Mouse (Mus musculus): Measurements from ENCODE around the gene Zfp362. TPM values are rescaled to one million over a fixed set of nuclear protein-coding genes. Genes with fewer than 3 reads are reported as not detected.

The Zfp362 gene
- polyA plus RNA-seq, 1 experiment from 2014 or later, result 31.3 TPM

GRCm38 (mm10) chr4:128743031-128743626 is 62.7 kb downstream of the Zfp362 start:
- H3K9me3 ChIP-seq (ENCODE audit: control insufficient read depth, low read length), result no peaks in the 10 kb centered on the region
- no peak overlapping the region for H3K4me3 ChIP-seq (ENCODE audit: low read depth, low read length)
- no peak overlapping the region for H3K4me2 ChIP-seq (ENCODE audit: low read length)
- no peak overlapping the region for H3K27ac ChIP-seq (ENCODE audit: low read depth)
- DNase-seq (ENCODE audit: low spot score), result no peak
- H3K27me3 ChIP-seq (replicated peaks; ENCODE audit: control insufficient read depth, insufficient read depth, low read length), result no peaks in the 10 kb centered on the region
- WGBS, result 79% methylated on average over 12 of the region's 12 CpGs
- peaks cover 17% of the 10 kb centered on the region for H3K4me1 ChIP-seq (replicated peaks; ENCODE audit: control insufficient read depth, insufficient read depth, low read length)
- ATAC-seq (replicated peaks; ENCODE audit: low FRiP score, low TSS enrichment, low read depth), result no peak
- H3K36me3 ChIP-seq (ENCODE audit: control insufficient read depth, insufficient read depth, low read length), result peaks cover 52% of the 10 kb centered on the region
- no peak overlapping the region for H3K9ac ChIP-seq (ENCODE audit: low read length)

- H3K9me3 ChIP-seq (ENCODE audit: control insufficient read depth, low read length), result no peaks in the 10 kb centered on the region
- no peak overlapping the region for H3K27ac ChIP-seq (ENCODE audit: low read depth)
- peaks cover 23% of the 10 kb centered on the region for H3K4me1 ChIP-seq (replicated peaks; ENCODE audit: control insufficient read depth, insufficient read depth, low read length)
- H3K4me3 ChIP-seq (ENCODE audit: low read depth, low read length), result no peak overlapping the region
- H3K27me3 ChIP-seq (replicated peaks; ENCODE audit: control insufficient read depth, insufficient read depth, low read length), result no peaks in the 10 kb centered on the region
- no peak overlapping the region for H3K9ac ChIP-seq (ENCODE audit: low read length)
- WGBS, result 60% methylated on average over 10 of the region's 10 CpGs
- DNase-seq (ENCODE audit: low spot score), result no peak
- peaks cover 46% of the 10 kb centered on the region for H3K36me3 ChIP-seq (ENCODE audit: control insufficient read depth, insufficient read depth, low read length)
- H3K4me2 ChIP-seq (ENCODE audit: low read length), result no peak overlapping the region
- no peak for ATAC-seq (replicated peaks; ENCODE audit: low FRiP score, low TSS enrichment, low read depth)
Observed at GRCm38 (mm10) chr4:128742379-128742970, 63.4 kb downstream of the Zfp362 start.

- Histone ChIP-seq H3K9me3 (ENCODE audit: control insufficient read depth, low read length) (no peaks in the 10 kb centered on the region), H3K4me2 (ENCODE audit: low read length) (no peak overlapping the region), H3K4me3 (ENCODE audit: low read depth, low read length) (no peak overlapping the region), H3K4me1 (replicated peaks; ENCODE audit: control insufficient read depth, insufficient read depth, low read length) (peaks cover 28% of the 10 kb centered on the region), H3K27ac (ENCODE audit: low read depth) (no peak overlapping the region), H3K9ac (ENCODE audit: low read length) (no peak overlapping the region), H3K27me3 (replicated peaks; ENCODE audit: control insufficient read depth, insufficient read depth, low read length) (no peaks in the 10 kb centered on the region), H3K36me3 (ENCODE audit: control insufficient read depth, insufficient read depth, low read length) (peaks cover 40% of the 10 kb centered on the region)
- DNase-seq (ENCODE audit: low spot score) (no peak), ATAC-seq (replicated peaks; ENCODE audit: low FRiP score, low TSS enrichment, low read depth) (no peak)
- WGBS, result 43% methylated on average over 5 of the region's 5 CpGs
Observed at GRCm38 (mm10) chr4:128741906-128742305, 63.9 kb downstream of the Zfp362 start.

- Histone ChIP-seq H3K27me3 (replicated peaks; ENCODE audit: control insufficient read depth, insufficient read depth, low read length) (no peaks in the 10 kb centered on the region), H3K36me3 (ENCODE audit: control insufficient read depth, insufficient read depth, low read length) (peaks cover 30% of the 10 kb centered on the region), H3K27ac (ENCODE audit: low read depth) (no peak overlapping the region), H3K9me3 (ENCODE audit: control insufficient read depth, low read length) (no peaks in the 10 kb centered on the region), H3K4me2 (ENCODE audit: low read length) (no peak overlapping the region), H3K9ac (ENCODE audit: low read length) (no peak overlapping the region), H3K4me1 (replicated peaks; ENCODE audit: control insufficient read depth, insufficient read depth, low read length) (peaks cover 36% of the 10 kb centered on the region), H3K4me3 (ENCODE audit: low read depth, low read length) (no peak overlapping the region)
- no peak for DNase-seq (ENCODE audit: low spot score)
- 38% methylated on average over 1 of the region's 1 CpGs for WGBS
- no peak for ATAC-seq (replicated peaks; ENCODE audit: low FRiP score, low TSS enrichment, low read depth)
Observed at GRCm38 (mm10) chr4:128740878-128741277, 65.0 kb downstream of the Zfp362 start.

- H3K27me3 ChIP-seq (replicated peaks; ENCODE audit: control insufficient read depth, insufficient read depth, low read length), result no peaks in the 10 kb centered on the region
- H3K4me2 ChIP-seq (ENCODE audit: low read length), result no peak overlapping the region
- ATAC-seq (replicated peaks; ENCODE audit: low FRiP score, low TSS enrichment, low read depth) (peak; percentile 46), DNase-seq (ENCODE audit: low spot score) (peak; percentile 75)
- H3K4me3 ChIP-seq (ENCODE audit: low read depth, low read length), result no peak overlapping the region
- H3K4me1 ChIP-seq (replicated peaks; ENCODE audit: control insufficient read depth, insufficient read depth, low read length), result peaks cover 64% of the 10 kb centered on the region
- peaks cover 6% of the 10 kb centered on the region; the same call in 1 of the 2 replicates for H3K36me3 ChIP-seq (ENCODE audit: control insufficient read depth, insufficient read depth, low read length)
- H3K9ac ChIP-seq (ENCODE audit: low read length), result no peak overlapping the region
- WGBS, result 50% methylated on average over 14 of the region's 14 CpGs
- peak overlapping the region; percentile 70 for H3K27ac ChIP-seq (ENCODE audit: low read depth)
- H3K9me3 ChIP-seq (ENCODE audit: control insufficient read depth, low read length), result no peaks in the 10 kb centered on the region
Observed at GRCm38 (mm10) chr4:128737825-128738610, 67.8 kb downstream of the Zfp362 start.

GRCm38 (mm10) chr4:128737137-128737589 is 68.7 kb downstream of the Zfp362 start:
- no peak for ATAC-seq (replicated peaks; ENCODE audit: low FRiP score, low TSS enrichment, low read depth)
- Histone ChIP-seq H3K27me3 (replicated peaks; ENCODE audit: control insufficient read depth, insufficient read depth, low read length) (no peaks in the 10 kb centered on the region), H3K4me3 (ENCODE audit: low read depth, low read length) (no peak overlapping the region), H3K4me2 (ENCODE audit: low read length) (no peak overlapping the region; the same call in 1 of the 2 replicates), H3K9ac (ENCODE audit: low read length) (peak overlapping the region; percentile 27; the same call in 1 of the 2 replicates), H3K4me1 (replicated peaks; ENCODE audit: control insufficient read depth, insufficient read depth, low read length) (peaks cover 66% of the 10 kb centered on the region), H3K27ac (ENCODE audit: low read depth) (peak overlapping the region; percentile 70; the same call in 1 of the 2 replicates), H3K9me3 (ENCODE audit: control insufficient read depth, low read length) (no peaks in the 10 kb centered on the region), H3K36me3 (ENCODE audit: control insufficient read depth, insufficient read depth, low read length) (0 out of 2 replicates have a peak, but pooled peaks cover 5% of the 10 kb centered on the region)
- no peak for DNase-seq (ENCODE audit: low spot score)
- WGBS, result 37% methylated on average over 6 of the region's 6 CpGs

GRCm38 (mm10) chr4:128734721-128735671 is 70.8 kb downstream of the Zfp362 start:
- peaks cover 18% of the 10 kb centered on the region for H3K36me3 ChIP-seq (ENCODE audit: control insufficient read depth, insufficient read depth, low read length)
- H3K9me3 ChIP-seq (ENCODE audit: control insufficient read depth, low read length), result no peaks in the 10 kb centered on the region
- no peaks in the 10 kb centered on the region for H3K27me3 ChIP-seq (replicated peaks; ENCODE audit: control insufficient read depth, insufficient read depth, low read length)
- peaks cover 76% of the 10 kb centered on the region for H3K4me1 ChIP-seq (replicated peaks; ENCODE audit: control insufficient read depth, insufficient read depth, low read length)
- H3K27ac ChIP-seq (ENCODE audit: low read depth), result peak overlapping the region; percentile 11; the same call in 1 of the 2 replicates
- H3K4me3 ChIP-seq (ENCODE audit: low read depth, low read length), result no peak overlapping the region
- no peak overlapping the region; the same call in 1 of the 2 replicates for H3K4me2 ChIP-seq (ENCODE audit: low read length)
- DNase-seq (ENCODE audit: low spot score), result no peak
- WGBS, result 77% methylated on average over 18 of the region's 18 CpGs
- H3K9ac ChIP-seq (ENCODE audit: low read length), result no peak overlapping the region
- no peak for ATAC-seq (replicated peaks; ENCODE audit: low FRiP score, low TSS enrichment, low read depth)

GRCm38 (mm10) chr4:128734217-128734616 is 71.6 kb downstream of the Zfp362 start:
- no peak for DNase-seq (ENCODE audit: low spot score)
- Histone ChIP-seq H3K4me2 (ENCODE audit: low read length) (peak overlapping the region; percentile 22; the same call in 1 of the 2 replicates), H3K36me3 (ENCODE audit: control insufficient read depth, insufficient read depth, low read length) (peaks cover 20% of the 10 kb centered on the region), H3K27me3 (replicated peaks; ENCODE audit: control insufficient read depth, insufficient read depth, low read length) (no peaks in the 10 kb centered on the region), H3K9ac (ENCODE audit: low read length) (no peak overlapping the region), H3K9me3 (ENCODE audit: control insufficient read depth, low read length) (no peaks in the 10 kb centered on the region), H3K27ac (ENCODE audit: low read depth) (peak overlapping the region; percentile 11; the same call in 1 of the 2 replicates), H3K4me1 (replicated peaks; ENCODE audit: control insufficient read depth, insufficient read depth, low read length) (peaks cover 83% of the 10 kb centered on the region), H3K4me3 (ENCODE audit: low read depth, low read length) (no peak overlapping the region)
- no peak for ATAC-seq (replicated peaks; ENCODE audit: low FRiP score, low TSS enrichment, low read depth)
- 14% methylated on average over 5 of the region's 5 CpGs for WGBS

All from intestine, embryonic 14.5 days (tissue).